Mouse (Mus musculus) lung, adult 2 months (tissue): ENCODE measurements around the gene Abca7. TPM values are rescaled to one million over a fixed set of nuclear protein-coding genes. Genes with fewer than 3 reads are reported as not detected.

Experiments used
- DNase-seq: peaks from one replicate; pipeline ENCODE4 v3.0.0; 2022
- H3K4me1 ChIP-seq: fragments of 200-500 bp; 2 replicates; pipeline ENCODE4 v1.6.1; 2011; ENCODE audit warnings: low read length; ENCODE audit not compliant: control insufficient read depth, insufficient read depth
- H3K4me3 ChIP-seq: fragments of 200-500 bp; replicated peaks from 2 replicates; pipeline ENCODE3; 2011; ENCODE audit warnings: low read depth, mild to moderate bottlenecking, control low read depth, low read length; ENCODE audit errors: extremely low read depth
- CTCF ChIP-seq: fragments of 200-500 bp; IDR thresholded peaks from 2 replicates; pipeline ENCODE4 v1.5.1; 2011; ENCODE audit warnings: mild to moderate bottlenecking, low read length, control low read depth; ENCODE audit not compliant: insufficient read depth
- POLR2A ChIP-seq: fragments of 200-500 bp; IDR thresholded peaks from 2 replicates; pipeline ENCODE4 v1.6.1; 2011; ENCODE audit warnings: low read depth, mild to moderate bottlenecking, control low read depth, low read length, borderline replicate concordance; ENCODE audit errors: extremely low read depth
- WGBS: fragments of 180-500 bp; shearing (Covaris S2); methylation state at CpG from one replicate; pipeline ENCODE4 v1.1.7; 2018; 5-methylcytosine and 5-hydroxymethylcytosine counted together
- polyA plus RNA-seq: library from polyadenylated mRNA; depleted of rRNA; stranded (reverse); fragments of >200 nt; gene quantifications from 2 replicates; pipeline ENCODE4 v1.2.3, GENCODE M21; 2012

Abca7 gene
- polyA plus RNA-seq, 1 experiment: 38.2 TPM

DNA sequence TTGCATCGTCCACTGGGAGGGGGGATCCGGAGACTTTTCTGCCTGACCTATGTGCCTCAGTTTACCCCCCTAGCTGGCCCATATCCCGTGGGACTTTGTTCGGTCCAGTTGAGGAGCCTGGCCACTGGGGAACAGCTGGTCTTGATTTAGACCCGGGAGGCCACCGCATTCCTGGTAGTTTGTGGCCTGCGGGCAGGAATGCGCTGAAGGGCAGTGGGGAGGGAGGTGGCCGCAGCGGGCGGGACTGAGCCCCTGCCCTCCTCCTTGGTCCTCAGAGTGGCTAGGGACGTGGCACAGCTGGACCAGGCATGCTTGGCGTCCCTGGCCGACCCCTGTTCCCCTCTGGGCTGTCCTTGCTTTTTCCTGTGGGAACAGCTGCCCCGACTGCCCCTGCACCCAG is 6.4 kb upstream of the Abca7 start:
- 24% methylated on average over 15 of the region's 15 CpGs for WGBS
- H3K4me3 ChIP-seq: peak overlapping the region; percentile 86
- peak; percentile 67 for DNase-seq
- H3K4me1 ChIP-seq: peaks cover 19% of the 10 kb centered on the region
- TF ChIP-seq CTCF (no peak), POLR2A (peak; percentile 62; the same call in 1 of the 2 replicates)

DNA sequence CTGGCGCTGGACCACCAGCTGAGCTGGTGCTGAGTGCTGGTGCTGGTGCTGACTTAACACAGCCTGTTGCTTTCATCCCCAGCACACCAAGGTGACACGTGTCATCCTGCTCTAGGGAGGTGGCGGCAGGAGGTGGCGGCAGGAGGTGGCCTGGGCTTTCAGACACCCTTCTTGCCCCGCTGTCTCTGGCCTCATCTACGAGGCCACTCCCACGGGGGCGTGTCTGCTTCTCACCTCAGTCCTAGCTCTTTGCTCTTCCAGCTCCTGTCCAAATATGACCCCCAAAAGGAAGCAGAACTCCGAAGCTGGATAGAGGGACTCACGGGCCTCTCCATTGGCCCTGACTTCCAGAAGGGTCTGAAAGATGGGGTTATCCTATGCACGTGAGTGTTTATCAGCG is 5.2 kb upstream of the Abca7 start:
- H3K4me3 ChIP-seq: no peak overlapping the region
- 73% methylated on average over 12 of the region's 12 CpGs for WGBS
- no peak for TF ChIP-seq CTCF
- no peak for TF ChIP-seq POLR2A
- no peak for DNase-seq
- peaks cover 14% of the 10 kb centered on the region for H3K4me1 ChIP-seq

DNA sequence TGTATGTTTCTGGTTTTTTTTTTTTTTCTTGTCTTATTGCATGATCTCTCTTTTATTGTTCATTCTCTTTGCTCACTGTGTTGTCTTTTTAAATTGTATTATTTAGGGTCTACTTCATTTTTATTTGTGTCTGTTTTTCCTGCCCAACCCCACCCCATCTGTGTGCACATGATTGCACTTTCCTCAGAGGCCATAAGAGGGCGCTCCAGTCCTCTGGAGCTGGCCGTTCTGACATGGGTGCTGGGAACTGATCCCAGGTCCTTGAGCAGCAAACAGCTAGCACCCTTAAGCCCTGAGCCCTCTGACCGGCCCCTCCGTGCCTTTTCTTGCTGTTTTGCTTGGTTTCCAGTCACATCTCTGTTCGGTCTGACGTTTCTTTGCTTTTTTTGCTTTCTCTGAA is 4.7 kb upstream of the Abca7 start:
- Histone ChIP-seq H3K4me1 (peaks cover 11% of the 10 kb centered on the region), H3K4me3 (no peak overlapping the region)
- 89% methylated on average over 6 of the region's 6 CpGs for WGBS
- no peak for DNase-seq
- TF ChIP-seq CTCF: peak; percentile 15; the same call in 1 of the 2 replicates
- TF ChIP-seq POLR2A: no peak

DNA sequence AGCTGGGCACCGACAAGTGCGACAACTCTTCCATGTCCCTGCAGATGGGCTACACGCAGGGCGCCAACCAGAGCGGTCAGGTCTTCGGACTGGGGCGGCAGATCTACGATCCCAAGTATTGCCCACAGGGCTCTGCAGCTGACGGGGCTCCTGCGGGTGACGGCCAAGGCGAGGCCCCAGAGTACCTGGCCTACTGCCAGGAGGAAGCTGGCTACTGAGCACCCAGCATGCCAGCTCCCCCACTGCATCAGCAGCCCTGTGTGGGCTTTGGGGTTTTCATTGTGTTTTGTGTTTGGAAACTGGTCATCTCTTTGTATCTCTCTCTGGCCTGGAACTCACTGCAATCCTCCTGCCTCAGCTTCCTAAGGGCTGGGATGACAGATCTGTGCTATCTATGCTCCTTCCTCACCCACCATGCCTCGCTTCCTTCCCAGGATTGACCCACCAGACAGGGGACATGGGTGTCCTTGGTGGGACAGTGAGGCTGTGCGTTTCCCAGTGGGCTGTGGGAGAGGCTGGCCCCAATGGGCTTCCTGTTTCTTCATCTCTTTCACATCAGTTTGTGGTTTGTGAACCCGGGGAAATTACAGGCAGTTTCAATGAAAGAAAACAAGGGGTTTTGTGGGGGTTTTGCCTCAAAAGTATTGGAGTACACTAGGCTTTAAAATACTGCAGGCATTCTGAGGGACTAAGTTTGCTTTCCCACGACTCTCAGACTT is 1.7 kb upstream of the Abca7 start:
- DNase-seq: peak; percentile 57
- Histone ChIP-seq H3K4me3 (no peak overlapping the region), H3K4me1 (peaks cover 7% of the 10 kb centered on the region; the same call in 1 of the 2 replicates)
- WGBS: 58% methylated on average over 16 of the region's 16 CpGs
- TF ChIP-seq POLR2A: no peak
- no peak for TF ChIP-seq CTCF

- H3K4me1 ChIP-seq: peaks cover 7% of the 10 kb centered on the region; the same call in 1 of the 2 replicates
- TF ChIP-seq CTCF (no peak), POLR2A (no peak)
- WGBS: 44% methylated on average over 1 of the region's 1 CpGs
- DNase-seq: no peak
- no peak overlapping the region for H3K4me3 ChIP-seq
Measured at GRCm38 (mm10) chr10:79995636-79996035, 658 bp upstream of the Abca7 start.

- H3K4me3 ChIP-seq: peak overlapping the region; percentile 95
- 1% methylated on average over 35 of the region's 35 CpGs for WGBS
- peaks cover 7% of the 10 kb centered on the region; the same call in 1 of the 2 replicates for H3K4me1 ChIP-seq
- TF ChIP-seq POLR2A: no peak
- TF ChIP-seq CTCF: no peak
- peak; percentile 63 for DNase-seq
Measured at GRCm38 (mm10) chr10:79997034-79997760, 903 bp downstream of the Abca7 start.

- WGBS: 14% methylated on average over 15 of the region's 15 CpGs
- no peak for TF ChIP-seq CTCF
- TF ChIP-seq POLR2A: no peak
- H3K4me3 ChIP-seq: no peak overlapping the region
- no peak for DNase-seq
- peaks cover 7% of the 10 kb centered on the region for H3K4me1 ChIP-seq
Measured at GRCm38 (mm10) chr10:79997819-79998218, 1.5 kb downstream of the Abca7 start.

GRCm38 (mm10) chr10:80001945-80002344 is 5.7 kb downstream of the Abca7 start:
- H3K4me3 ChIP-seq: no peak overlapping the region
- TF ChIP-seq POLR2A: no peak
- TF ChIP-seq CTCF: no peak

DNA sequence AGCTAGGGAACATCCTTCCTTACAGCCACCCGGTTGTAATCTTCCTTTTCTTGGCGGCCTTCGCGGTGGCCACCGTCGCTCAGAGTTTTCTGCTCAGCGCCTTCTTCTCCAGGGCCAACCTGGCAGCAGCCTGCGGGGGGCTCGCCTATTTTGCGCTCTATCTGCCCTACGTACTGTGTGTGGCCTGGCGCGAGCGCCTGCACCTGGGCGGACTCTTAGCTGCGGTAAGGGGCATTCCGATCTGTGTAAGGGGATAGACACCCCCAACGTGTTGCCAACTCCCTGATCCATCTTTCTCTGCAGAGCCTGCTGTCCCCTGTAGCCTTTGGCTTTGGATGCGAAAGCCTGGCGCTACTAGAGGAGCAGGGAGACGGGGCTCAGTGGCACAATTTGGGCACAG is 6.5 kb downstream of the Abca7 start:
- TF ChIP-seq CTCF (no peak), POLR2A (no peak)
- Histone ChIP-seq H3K4me1 (peaks cover 10% of the 10 kb centered on the region), H3K4me3 (no peak overlapping the region)
- no peak for DNase-seq
- WGBS: 68% methylated on average over 21 of the region's 21 CpGs

More at GRCm38 (mm10) chr10:80001945-80002344, 5.7 kb downstream of the Abca7 start:
- peaks cover 12% of the 10 kb centered on the region for H3K4me1 ChIP-seq
- 89% methylated on average over 9 of the region's 9 CpGs for WGBS
- DNase-seq: no peak
